Mouse (Mus musculus) small intestine, adult 10 weeks (tissue): ENCODE data around the gene Rps4x. TPM values are rescaled to one million over a fixed set of nuclear protein-coding genes. Genes with fewer than 3 reads are reported as not detected.

Experiments
- polyA plus RNA-seq: library from polyadenylated mRNA; stranded (reverse); fragments of 350-450 nt; fragmentation: Illumina TruSeq; extraction: RNeasy Lipid Tissue Mini Kit (QIAGEN cat#74804); gene quantifications from one replicate; pipeline ENCODE4 v1.2.3, GENCODE M21; 2014; ENCODE audit warnings: low replicate concordance

Rps4x gene
- 765 TPM for polyA plus RNA-seq

GRCm38 (mm10) chrX:102188712-102189497 lies at the start of gene Rps4x:
Gene Rps4x (minus strand): TSS chrX:102189394.

GRCm38 (mm10) chrX:102156618-102157422 lies 32.4 kb downstream of the Rps4x start, which contains the start of gene Ercc6l:
Gene Ercc6l (minus strand): TSS chrX:102157091.

Other genes starting within 250 kb of the Rps4x start
- 0.30 TPM for gene Rtl5, start 118.1 kb downstream of the Rps4x start, polyA plus RNA-seq
- 176 TPM for gene Pin4, start 69.9 kb downstream of the Rps4x start, polyA plus RNA-seq
- 5.0 TPM for gene Ercc6l, start 32.3 kb downstream of the Rps4x start, polyA plus RNA-seq
- not detected for gene Cited1, start 62.8 kb upstream of the Rps4x start, polyA plus RNA-seq